Mouse (Mus musculus): ENCODE results near the gene Aaas.

The Aaas gene

GRCm38 (mm10) chr15:102350138-102350941 lies at the start of gene Aaas:
TSS of gene Aaas (minus strand) at chr15:102350771.
- peak; percentile 89 to 93 for DNase-seq (ENCODE audit: low spot score in 2 of 2)

DNA sequence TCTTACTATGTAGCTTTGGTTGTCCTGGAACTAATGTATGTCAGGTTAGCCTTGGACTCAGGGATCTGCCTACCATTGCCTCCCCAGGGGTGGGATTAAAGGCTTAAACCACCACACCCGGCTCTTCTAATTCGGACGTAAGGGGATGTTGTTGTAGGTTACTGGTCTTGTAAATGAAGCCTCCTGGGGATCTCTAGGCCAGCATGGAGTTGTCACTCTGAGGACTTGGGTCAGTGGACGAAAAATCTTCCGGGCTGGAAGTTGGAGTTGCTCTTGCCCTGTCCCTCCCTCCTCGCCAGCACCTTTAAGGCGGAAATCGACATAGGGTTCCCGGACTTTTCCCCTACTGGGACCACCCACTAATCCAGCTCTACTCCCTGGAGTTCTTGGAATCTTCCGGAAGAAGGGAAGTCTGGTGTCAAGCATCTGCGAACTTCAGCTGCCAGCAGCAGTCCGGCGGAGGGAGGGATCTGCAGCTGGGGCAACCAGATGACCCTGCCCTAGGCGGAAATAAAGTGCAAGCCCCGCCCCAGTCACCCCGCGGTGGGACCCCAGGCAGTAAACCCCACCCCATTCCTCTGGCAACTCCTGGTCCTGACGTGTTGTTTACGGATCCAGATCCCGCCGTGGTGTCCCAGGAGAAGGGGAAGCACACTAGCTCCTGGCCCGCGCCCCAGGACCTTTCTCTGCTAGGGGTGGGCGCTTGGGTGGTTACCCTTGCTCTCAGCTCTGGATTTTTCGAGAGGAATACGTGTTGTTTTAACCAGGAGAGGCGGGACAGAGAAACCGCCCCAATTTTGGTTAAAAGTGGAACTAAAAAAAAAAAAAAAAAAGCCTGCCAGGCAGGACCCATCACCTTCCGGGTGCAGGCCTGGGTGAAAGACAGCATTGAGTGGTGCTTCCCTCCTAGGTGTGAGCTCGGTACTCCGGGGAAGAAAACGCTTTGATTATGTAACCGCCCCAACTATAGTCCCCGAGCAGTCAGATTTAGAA lies 49.0 kb upstream of the Aaas start:
- DNase-seq (ENCODE audit: low spot score in 2 of 2): peak; percentile 82 to 85

DNA sequence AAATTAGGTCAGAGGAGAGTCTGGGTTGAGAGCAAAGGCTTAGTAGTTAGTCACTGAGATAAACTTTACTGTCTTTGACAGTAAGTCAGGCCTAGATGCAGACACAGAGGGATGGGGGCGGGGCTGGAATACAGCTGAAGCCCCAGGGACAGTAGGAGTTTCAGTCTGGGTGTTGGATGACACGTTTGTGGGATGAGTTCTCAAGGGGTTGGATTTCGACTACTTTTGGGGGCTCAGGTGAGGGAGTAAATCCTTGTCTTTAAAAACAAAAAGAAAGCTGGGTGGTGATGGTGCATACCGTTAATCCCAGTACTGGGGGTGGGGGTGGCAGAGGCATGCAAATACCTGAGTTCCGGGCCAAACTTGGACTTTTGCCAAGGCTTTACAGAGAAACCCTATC lies 48.1 kb upstream of the Aaas start:
- DNase-seq (ENCODE audit: low spot score in 2 of 2): peak in 1 of 2 experiments; percentile 24

- no peak for DNase-seq (ENCODE audit: low spot score in 2 of 2)
These were observed 44.5 kb upstream of the Aaas start for GRCm38 (mm10) chr15:102395061-102395460.

DNA sequence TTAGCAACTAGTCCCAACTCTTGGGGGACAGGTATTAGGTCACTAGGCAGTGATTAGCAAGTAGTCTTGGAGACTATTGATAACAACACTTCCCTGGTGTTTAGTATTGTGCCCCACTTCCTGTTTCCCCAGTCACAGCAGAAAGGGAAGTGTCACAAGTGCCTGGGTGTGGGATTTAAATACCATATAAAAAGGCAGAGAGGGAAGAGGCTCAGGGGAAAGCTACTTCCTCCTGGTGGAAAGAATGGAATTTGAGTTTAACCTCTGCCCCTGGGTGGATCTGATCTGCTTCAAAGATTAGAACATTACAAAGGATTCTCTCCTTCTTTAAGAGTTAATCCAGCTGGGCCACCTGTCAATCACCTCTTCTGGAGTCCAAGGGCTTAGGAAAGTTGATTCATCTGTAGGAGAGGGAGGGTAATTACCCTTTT lies 43.0 kb upstream of the Aaas start:
- DNase-seq (ENCODE audit: low spot score in 2 of 2): no peak

DNA sequence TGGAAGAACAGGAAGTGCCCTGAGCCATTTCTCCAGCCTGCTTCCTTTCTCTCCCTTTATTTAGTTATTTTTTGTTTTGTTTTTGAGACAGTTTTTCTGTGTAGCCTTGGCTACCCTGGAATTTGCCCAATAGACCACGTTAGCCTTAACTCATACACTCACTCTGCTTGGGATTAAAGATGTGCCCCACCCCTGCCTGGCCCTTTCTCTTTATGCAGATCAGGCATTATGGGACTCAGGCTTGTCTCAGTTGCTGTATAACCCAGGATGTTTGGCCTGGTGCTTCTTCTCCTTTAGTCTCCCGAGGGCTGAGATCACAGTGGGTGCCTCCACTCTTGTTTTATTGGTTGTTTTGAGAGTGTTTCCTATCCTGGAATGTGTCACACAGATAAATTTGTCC lies 41.9 kb upstream of the Aaas start:
- no peak for DNase-seq (ENCODE audit: low spot score in 2 of 2)

GRCm38 (mm10) chr15:102388942-102389341 lies 38.4 kb upstream of the Aaas start:
- DNase-seq (ENCODE audit: low spot score in 2 of 2): no peak

DNA sequence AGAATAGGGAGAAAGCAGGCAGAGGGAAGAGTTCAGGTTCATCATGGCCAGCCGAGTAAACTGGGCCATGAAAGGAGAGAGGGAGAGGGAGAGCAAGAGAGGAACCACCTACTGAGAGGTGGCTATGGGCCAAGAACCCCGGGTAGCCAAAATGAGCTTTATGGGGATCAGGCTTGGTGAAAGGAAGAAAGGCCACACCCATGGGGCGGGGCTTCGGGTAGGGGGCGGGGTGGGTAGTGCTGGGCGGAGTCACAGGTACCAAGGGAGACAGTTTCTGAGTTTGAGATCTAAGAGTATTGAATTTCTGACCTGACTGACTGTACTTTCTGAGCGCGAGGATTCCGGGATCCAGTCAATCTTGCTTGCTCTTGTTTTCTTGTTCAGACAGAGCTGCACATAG lies 36.1 kb upstream of the Aaas start:
- no peak for DNase-seq (ENCODE audit: low spot score in 2 of 2)

DNA sequence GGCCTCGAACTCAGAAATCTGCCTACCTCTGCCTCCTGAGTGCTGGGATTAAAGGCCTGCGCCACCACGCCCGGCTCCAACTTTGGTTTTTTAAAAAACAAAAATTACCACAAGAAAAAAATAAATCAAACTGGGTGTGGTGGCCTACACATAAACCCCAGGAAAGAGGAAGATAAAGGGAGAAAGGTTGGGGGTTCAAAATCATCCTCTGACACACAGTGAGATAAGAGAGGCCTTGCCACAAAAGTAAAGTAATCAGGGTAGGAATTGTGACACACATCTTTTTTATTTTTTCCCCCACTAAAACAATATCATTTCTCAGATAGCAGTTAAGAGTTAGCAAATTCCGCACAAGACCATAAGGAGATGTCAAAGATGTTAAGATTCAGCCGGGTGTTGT lies 33.1 kb upstream of the Aaas start:
- no peak for DNase-seq (ENCODE audit: low spot score in 2 of 2)

- DNase-seq (ENCODE audit: low spot score in 2 of 2): peak; percentile 55 to 63
These were observed 31.0 kb upstream of the Aaas start for GRCm38 (mm10) chr15:102381575-102381974.

DNA sequence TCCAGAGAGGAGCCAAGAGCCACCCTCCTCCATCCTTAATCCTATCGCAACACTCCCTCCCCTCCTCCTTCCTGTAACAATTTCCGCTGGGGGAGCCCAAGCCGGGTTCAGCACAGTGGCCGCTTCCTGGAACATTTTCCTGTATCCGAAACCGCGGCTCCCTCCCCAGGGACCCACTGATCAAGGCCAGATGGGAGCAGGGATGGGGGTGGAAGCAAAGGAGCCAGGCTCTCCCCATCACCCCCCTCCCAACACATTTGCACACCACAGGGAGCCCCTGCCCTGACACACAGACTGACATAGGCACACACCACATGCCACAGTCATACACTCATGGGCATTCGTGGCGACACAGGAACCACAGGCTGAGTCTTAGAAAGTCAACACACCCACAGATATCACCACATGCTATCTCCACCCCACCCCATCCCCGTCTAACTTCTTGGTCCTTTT lies 27.3 kb upstream of the Aaas start:
- DNase-seq (ENCODE audit: low spot score in 2 of 2): no peak

GRCm38 (mm10) chr15:102377163-102377543 lies 26.6 kb upstream of the Aaas start:
- peak; percentile 73 to 75 for DNase-seq (ENCODE audit: low spot score in 2 of 2)

DNA sequence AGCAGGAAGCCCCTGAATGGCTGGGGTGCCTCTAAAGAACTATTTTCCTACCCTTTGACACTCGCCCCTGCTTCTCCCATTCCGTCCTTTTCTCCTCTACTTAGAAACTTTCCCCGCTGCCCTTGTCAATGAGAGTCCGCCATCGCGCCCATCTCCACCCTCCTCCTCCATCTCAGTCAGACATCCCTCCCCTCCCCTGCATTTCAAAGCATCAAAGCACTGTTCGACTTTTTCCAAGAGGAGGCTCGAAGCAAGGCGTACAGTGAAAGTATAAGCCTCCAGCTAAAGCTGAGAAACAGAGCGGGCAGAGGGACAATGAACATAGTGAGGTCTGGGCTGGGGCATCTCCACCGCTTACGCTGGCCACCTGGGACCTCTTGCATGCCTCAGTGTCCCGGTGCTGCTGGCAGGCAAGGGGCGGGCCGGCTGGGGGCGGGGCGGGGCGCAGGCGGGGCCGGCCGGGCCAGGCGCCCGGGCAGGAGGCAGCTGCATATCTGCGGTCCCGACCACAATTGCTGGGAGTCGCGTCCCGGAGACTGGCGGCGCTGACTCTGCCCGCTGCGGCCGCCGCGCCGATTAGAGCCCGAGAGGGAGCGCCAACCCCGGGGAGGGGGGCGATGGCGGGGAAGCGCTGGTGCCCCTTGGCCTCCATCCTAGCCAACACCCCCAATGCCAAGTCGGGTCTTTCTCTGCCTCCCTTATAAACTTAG lies 26.0 kb upstream of the Aaas start:
- DNase-seq (ENCODE audit: low spot score in 2 of 2): peak; percentile 39 to 50

DNA sequence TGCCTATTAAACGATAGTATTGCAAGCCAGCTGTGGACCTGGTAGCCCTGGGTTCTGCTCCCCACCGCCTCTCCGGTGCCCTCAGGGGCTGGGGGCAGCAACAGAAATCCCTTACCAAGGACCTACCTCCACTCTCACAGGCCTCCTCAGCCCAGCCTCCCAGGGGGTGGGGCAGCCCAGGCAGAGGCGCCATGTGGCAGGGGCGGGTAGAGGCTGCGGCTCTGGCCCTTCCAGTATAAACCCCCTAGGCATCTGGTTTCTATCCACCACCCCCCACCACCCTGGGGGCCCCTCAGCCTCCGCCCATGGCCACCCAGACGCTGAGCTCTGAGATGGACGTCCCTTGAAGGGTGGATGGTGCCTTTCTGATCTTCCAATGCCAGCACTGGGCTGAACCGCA lies 20.2 kb upstream of the Aaas start:
- no peak for DNase-seq (ENCODE audit: low spot score in 2 of 2)

GRCm38 (mm10) chr15:102369972-102370371 lies 19.4 kb upstream of the Aaas start:
- no peak for DNase-seq (ENCODE audit: low spot score in 2 of 2)

DNA sequence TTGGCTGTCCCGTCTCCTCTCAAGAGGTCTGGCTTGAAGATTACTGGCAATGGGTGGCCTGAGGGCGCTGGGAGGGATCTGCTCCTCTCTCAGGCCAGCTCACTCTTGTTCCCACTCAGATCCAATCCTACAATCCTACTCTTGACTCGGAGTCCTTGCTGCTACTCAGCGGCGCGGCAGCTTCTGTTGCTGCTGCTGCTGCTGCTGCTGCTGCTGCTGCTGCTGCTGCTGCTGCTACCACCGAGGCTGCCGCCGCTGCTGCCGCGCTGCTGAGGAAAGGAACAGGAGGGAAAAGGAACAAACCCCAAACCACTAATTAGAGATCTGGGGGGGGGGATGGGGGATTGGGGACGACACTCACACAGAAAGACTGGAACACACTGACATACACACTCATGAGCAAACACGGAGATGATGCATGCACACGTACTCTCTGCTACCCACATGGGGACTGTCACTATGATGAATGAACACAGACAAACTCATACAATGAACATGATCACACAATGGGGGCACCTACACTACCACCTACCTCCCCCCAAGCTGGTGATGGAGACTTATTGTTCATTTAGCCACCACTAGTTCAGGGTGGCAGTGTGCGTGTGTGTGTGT lies 16.3 kb upstream of the Aaas start, which contains the start of gene Sp7:
Gene Sp7 (minus strand): TSS at position 450 of the 612 bp plus-strand sequence.
- DNase-seq (ENCODE audit: low spot score in 2 of 2): no peak

- no peak for DNase-seq (ENCODE audit: low spot score in 2 of 2)
These were observed 15.7 kb upstream of the Aaas start for GRCm38 (mm10) chr15:102366238-102366637.

GRCm38 (mm10) chr15:102364678-102365077 lies 14.1 kb upstream of the Aaas start:
- DNase-seq (ENCODE audit: low spot score in 2 of 2): no peak

- no peak for DNase-seq (ENCODE audit: low spot score in 2 of 2)
These were observed 12.1 kb upstream of the Aaas start for GRCm38 (mm10) chr15:102362648-102363047.

DNA sequence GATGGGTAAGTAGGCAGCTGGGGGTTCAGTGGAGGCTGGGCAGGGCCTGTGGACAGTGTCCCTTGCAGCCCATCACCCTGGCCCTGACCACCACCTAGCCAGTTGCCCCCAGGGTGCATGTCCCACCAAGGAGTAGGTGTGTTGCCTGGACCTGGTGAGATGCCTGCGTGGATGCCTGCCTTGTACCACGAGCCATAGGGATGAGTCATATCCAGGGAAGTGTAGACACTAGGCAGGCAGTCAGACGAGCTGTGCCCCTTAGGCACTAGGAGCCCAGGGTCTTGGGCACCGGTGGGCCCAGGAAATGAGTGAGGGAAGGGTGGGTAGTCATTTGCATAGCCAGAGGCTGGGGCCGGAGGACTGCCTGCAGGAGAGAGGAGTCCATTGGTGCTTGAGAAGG lies 8.3 kb upstream of the Aaas start:
- no peak for DNase-seq (ENCODE audit: low spot score in 2 of 2)

DNA sequence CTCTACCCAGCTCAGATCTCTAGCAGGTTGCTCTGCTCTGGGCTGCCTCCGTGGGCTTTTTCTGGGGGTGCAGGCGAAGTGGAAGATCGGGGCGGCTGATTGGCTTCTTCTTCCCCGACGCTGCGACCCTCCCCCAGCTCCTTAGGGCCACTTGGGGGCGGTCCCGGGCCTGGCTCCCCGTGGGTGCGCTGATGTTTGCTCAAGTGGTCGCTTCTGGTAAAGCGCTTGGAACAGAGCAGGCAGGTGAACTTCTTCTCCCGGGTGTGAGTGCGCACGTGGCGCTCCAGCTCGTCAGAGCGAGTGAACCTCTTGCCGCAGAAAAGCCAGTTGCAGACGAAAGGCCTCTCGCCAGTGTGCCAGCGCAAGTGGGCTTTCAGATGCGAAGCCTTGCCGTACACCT lies 7.6 kb upstream of the Aaas start:
- DNase-seq (ENCODE audit: low spot score in 2 of 2): no peak

Measured in spleen, postnatal 36 days (tissue).